Mouse (Mus musculus): ENCODE data around the gene Fgf11. TPM values are rescaled to one million over a fixed set of nuclear protein-coding genes. Genes with fewer than 3 reads are reported as not detected.

Gene Fgf11
- polyA plus RNA-seq, 1 experiment from 2014 or later, result 2.5 TPM

DNA sequence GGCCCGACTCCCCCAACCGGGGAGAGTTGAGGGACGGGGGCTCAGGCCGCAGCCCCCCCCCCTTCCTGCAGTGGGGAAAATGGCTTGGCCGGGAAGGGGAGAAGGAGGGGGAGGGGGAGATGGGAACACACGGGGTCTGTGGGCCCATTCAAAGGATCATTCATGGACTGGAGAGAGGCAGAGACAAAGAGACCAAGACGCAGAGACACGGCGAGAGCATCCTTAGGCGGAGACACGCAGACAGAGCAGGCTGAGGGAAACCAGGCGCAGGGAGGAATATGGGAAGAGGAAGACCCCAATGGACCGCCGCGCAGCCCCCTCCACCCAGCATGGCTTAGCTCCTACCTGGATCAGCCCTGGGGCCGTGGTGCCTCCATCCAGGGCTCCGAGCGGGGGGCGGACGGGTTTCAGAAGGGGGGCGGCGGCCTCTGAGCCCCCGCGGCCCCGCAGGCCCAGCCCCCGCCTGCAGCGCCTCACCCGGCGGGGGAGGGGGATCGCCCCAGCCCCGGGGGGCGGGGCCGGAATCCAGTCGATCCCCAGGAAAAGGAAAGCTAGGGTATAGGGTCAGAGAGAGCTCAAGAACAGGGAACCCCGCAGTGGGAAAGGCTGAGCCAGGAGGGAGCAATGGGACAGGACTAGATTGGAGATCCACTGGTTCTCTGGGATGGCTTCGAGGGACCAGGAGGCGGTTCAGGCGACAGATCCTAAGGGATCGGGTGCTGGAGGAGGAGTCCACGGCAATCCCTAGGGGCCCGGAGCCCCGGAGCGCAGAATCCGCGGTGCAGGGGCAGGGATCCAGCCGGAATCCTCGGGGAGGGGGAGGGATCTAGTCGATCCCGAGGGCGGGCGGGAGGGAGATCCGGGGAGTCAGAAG, 35.3 kb upstream of the Fgf11 start:
- ATAC-seq (replicated peaks; ENCODE audit: low FRiP score), result peak; percentile 1
- H3K27me3 ChIP-seq, result peaks cover 18% of the 10 kb centered on the region
- H3K9me3 ChIP-seq (replicated peaks), result no peaks in the 10 kb centered on the region
- H3K4me1 ChIP-seq, result peaks cover 48% of the 10 kb centered on the region
- WGBS, result under 1% methylated on average over 46 of the region's 52 CpGs
- H3K27ac ChIP-seq, result peak overlapping the region; percentile 90
- H3K4me3 ChIP-seq (replicated peaks), result peak overlapping the region; percentile 74
- H3K4me2 ChIP-seq, result peak overlapping the region; percentile 97
- H3K36me3 ChIP-seq, result peaks cover 21% of the 10 kb centered on the region; the same call in 1 of the 2 replicates
- peak overlapping the region; percentile 77 for H3K9ac ChIP-seq

DNA sequence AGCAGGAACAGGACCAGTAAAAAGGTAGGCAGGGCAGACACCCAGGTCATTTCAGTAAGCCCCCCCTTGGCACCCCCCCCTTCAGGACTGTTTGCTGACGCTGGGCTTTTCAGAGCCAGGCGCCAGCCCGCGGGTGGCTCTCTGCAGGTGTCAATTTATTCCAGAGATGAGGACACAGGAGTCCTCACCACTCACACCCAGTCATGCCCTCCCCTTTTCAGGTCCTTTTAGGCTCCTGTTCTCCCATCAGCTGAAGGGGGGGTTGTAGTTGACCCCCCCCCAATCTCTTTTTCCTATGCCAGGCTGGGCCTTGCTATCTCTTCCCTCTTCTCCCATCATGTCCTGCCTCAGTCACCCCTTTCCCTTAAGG, 34.3 kb upstream of the Fgf11 start:
- Histone ChIP-seq H3K9ac (no peak overlapping the region), H3K9me3 (replicated peaks) (no peaks in the 10 kb centered on the region), H3K27ac (no peak overlapping the region), H3K36me3 (peaks cover 25% of the 10 kb centered on the region; the same call in 1 of the 2 replicates), H3K27me3 (peaks cover 18% of the 10 kb centered on the region), H3K4me2 (peak overlapping the region; percentile 97), H3K4me3 (replicated peaks) (peak overlapping the region; percentile 74), H3K4me1 (peaks cover 48% of the 10 kb centered on the region)
- 6% methylated on average over 4 of the region's 4 CpGs for WGBS
- no peak for ATAC-seq (replicated peaks; ENCODE audit: low FRiP score)

DNA sequence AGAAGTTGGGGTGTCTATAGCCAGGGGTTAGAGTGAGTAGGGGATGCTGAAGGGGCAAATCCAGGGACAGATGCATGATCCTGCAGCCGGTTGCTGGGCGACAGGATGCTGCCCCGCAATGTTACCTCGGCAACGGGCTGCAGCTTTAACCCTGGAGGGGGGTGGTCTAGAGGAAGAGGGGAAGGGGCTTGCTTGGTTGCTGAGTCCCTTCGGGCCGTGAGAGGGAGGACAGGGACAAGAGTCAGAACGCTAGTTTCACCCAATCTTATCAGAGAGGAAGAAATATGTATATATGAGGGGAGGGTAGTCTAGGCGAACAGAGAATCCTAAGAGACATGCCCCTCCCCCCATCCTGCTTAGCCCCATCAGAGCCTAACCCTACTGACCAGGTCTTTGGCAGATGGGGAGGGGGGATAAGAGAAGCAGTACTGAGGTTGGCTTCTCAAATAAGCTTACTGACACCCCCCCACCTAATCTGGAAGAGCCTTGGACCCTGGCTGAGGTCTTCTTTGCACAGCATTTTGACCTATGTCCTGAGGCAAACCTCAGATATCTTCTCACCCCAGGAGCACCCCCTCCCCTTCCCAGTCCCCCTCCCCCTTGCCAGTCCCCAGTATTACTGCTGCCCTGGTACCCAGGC, 33.8 kb upstream of the Fgf11 start:
- Histone ChIP-seq H3K9ac (0 out of 2 replicates have a peak overlapping the region, but pooled peaks have one; percentile 3), H3K4me2 (peak overlapping the region; percentile 97), H3K4me1 (peaks cover 48% of the 10 kb centered on the region), H3K27ac (no peak overlapping the region), H3K27me3 (peaks cover 18% of the 10 kb centered on the region), H3K36me3 (peaks cover 29% of the 10 kb centered on the region; the same call in 1 of the 2 replicates), H3K9me3 (replicated peaks) (no peaks in the 10 kb centered on the region), H3K4me3 (replicated peaks) (peak overlapping the region; percentile 74)
- no peak for ATAC-seq (replicated peaks; ENCODE audit: low FRiP score)
- WGBS, result 10% methylated on average over 9 of the region's 9 CpGs

DNA sequence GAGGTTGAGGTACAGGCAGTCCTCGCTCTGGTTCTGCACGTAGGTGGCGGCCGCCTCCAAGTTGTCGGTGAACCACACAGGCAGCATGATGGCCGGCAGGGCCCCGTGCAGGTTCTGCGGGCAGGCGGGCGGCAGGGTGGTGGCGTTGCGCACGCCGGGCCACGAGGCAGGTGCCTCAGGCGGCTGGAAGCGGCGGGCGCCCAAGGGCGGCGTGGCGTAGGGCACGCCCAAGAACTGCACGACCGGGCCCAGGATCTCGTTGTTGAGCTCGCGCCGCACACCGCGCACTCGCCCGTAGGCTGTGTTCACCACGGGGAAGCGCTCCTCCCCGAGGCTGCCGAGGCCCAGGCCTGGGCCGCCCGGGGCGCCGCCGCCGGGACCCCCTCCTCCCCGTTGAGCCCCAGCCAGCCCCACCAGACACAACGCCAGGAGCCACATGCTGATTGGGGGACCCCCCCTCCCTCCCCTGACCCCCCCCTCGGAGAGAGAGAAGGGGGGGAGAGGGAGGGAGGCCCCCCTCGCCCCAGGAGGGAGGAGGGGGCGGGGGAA, 32.4 kb upstream of the Fgf11 start:
- no peak for ATAC-seq (replicated peaks; ENCODE audit: low FRiP score)
- H3K27ac ChIP-seq, result peak overlapping the region; percentile 48; the same call in 1 of the 2 replicates
- WGBS, result 6% methylated on average over 45 of the region's 48 CpGs

DNA sequence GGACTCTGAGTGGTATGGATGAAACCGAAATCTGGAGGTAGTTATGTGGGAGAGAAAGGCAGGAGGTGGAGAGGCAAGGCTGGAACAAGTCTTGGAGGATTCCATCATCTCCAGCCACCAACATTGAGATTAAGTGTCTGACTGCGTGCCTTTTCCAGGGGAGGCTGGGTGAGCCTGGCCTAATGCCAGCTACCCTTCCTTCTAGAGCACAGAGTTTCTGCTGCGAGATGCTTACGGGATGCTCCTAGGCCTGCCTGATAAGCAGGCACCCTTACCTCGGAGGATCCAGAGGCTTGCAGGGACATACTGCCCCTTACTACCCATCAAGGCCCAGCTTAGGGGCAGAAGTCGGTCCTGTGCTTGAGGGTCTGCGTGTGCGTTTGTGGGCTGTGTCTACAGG, 31.9 kb upstream of the Fgf11 start:
- Histone ChIP-seq H3K9me3 (replicated peaks) (no peaks in the 10 kb centered on the region), H3K27ac (no peak overlapping the region)
- 61% methylated on average over 8 of the region's 8 CpGs for WGBS

More for the DNA sequence above, 32.4 kb upstream of the Fgf11 start:
- peak overlapping the region; percentile 74 for H3K4me3 ChIP-seq (replicated peaks)
- H3K9me3 ChIP-seq (replicated peaks), result no peaks in the 10 kb centered on the region
- peaks cover 47% of the 10 kb centered on the region for H3K4me1 ChIP-seq
- peak overlapping the region; percentile 97 for H3K4me2 ChIP-seq
- H3K27me3 ChIP-seq, result peaks cover 18% of the 10 kb centered on the region
- peak overlapping the region; percentile 49 for H3K9ac ChIP-seq
- H3K36me3 ChIP-seq, result peaks cover 25% of the 10 kb centered on the region; the same call in 1 of the 2 replicates

DNA sequence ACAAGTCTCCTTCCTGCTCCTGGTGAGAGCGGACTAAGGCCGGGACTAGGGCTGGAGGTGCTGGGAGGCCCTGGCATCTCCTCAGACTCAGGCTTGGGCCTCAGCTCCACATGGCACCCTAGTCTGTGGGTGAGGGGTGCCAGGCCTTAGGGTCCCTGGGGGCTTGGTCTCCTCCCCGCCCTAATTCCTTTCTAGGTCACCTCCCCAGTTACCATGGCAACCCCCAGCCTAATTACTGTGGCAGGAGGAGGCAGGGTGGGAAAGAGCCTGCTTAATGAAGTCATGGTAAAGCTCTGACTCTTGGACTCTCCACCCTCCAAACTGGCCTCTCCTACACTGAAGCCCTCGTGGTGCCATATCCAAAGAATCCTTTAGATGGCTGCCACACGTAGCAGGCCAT, 27.2 kb upstream of the Fgf11 start:
- ATAC-seq (replicated peaks; ENCODE audit: low FRiP score), result 0 out of 2 replicates have a peak, but pooled peaks have one; percentile 37

More for the DNA sequence above, 31.9 kb upstream of the Fgf11 start:
- Histone ChIP-seq H3K27me3 (peaks cover 18% of the 10 kb centered on the region), H3K4me3 (replicated peaks) (peak overlapping the region; percentile 74), H3K9ac (peak overlapping the region; percentile 49), H3K36me3 (peaks cover 25% of the 10 kb centered on the region; the same call in 1 of the 2 replicates), H3K4me2 (peak overlapping the region; percentile 97), H3K4me1 (peaks cover 49% of the 10 kb centered on the region)
- ATAC-seq (replicated peaks; ENCODE audit: low FRiP score), result no peak

DNA sequence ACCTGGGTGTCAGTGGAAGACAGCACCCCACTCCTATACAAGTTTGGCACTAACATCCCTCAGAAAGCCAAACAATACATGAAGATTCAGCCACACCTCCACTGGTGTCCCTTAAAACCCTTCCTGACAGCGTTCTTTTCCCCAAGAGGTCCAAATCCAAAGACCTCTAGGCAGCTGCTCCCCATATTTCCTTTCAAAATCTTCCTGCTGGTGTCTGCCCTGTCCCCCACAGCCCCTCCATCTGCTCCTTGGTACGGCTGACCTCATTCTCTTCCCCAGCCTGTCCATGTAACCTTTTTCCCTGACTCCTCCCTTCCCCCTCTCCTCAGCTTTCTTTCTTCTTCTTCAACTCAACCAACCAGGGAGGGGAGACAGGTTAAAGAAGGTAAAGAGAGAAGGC, 21.8 kb upstream of the Fgf11 start:
- no peak overlapping the region for H3K4me2 ChIP-seq
- H3K4me1 ChIP-seq, result no peaks in the 10 kb centered on the region
- H3K27me3 ChIP-seq, result no peaks in the 10 kb centered on the region
- H3K36me3 ChIP-seq, result peaks cover 44% of the 10 kb centered on the region
- no peak overlapping the region for H3K9ac ChIP-seq
- WGBS, result 62% methylated on average over 2 of the region's 2 CpGs
- H3K4me3 ChIP-seq (replicated peaks), result no peak overlapping the region
- ATAC-seq (replicated peaks; ENCODE audit: low FRiP score), result no peak
- no peak overlapping the region for H3K27ac ChIP-seq
- no peaks in the 10 kb centered on the region for H3K9me3 ChIP-seq (replicated peaks)

More for the DNA sequence above, 27.2 kb upstream of the Fgf11 start:
- 76% methylated on average over 5 of the region's 5 CpGs for WGBS
- Histone ChIP-seq H3K27ac (no peak overlapping the region), H3K9ac (no peak overlapping the region), H3K4me1 (peaks cover 14% of the 10 kb centered on the region), H3K36me3 (peaks cover 69% of the 10 kb centered on the region), H3K27me3 (peaks cover 2% of the 10 kb centered on the region; the same call in 1 of the 2 replicates), H3K4me2 (no peak overlapping the region), H3K4me3 (replicated peaks) (no peak overlapping the region), H3K9me3 (replicated peaks) (no peaks in the 10 kb centered on the region)

DNA sequence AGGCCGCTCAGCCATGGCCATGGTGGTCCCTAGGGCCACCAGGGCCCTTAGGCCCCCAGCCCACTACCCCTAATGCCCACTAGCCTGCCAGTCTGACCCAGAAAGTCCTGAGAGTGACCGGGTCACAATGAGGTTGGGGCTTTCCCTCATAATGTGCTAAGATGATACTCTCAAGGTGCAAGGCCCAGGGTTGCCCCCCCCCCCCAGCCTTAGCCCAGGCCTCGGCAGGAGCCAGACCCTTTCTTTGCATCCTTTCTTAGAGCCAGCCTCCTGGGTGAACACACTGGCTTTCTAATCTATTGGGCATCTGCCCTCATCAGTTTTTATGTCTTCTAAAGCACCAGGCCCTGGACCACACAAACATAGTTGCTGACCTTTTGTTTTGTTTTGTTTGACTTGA, 20.4 kb upstream of the Fgf11 start, which contains the start of gene Spem1:
Spem1 (minus strand) TSS at position 101 of the 400 bp plus-strand sequence.
- Histone ChIP-seq H3K9ac (no peak within 1 kb of the TSS), H3K4me2 (no peak within 1 kb of the TSS), H3K36me3 (peaks cover 30% of the 10 kb centered on the region), H3K27ac (no peak within 1 kb of the TSS), H3K4me3 (replicated peaks) (no peak within 1 kb of the TSS), H3K4me1 (no peaks in the 10 kb centered on the region), H3K9me3 (replicated peaks) (0 out of 2 replicates have a peak, but pooled peaks cover 4% of the 10 kb centered on the region), H3K27me3 (no peaks in the 10 kb centered on the region)
- no peak for ATAC-seq (replicated peaks; ENCODE audit: low FRiP score)
- 84% methylated on average over 3 of the region's 3 CpGs for WGBS

DNA sequence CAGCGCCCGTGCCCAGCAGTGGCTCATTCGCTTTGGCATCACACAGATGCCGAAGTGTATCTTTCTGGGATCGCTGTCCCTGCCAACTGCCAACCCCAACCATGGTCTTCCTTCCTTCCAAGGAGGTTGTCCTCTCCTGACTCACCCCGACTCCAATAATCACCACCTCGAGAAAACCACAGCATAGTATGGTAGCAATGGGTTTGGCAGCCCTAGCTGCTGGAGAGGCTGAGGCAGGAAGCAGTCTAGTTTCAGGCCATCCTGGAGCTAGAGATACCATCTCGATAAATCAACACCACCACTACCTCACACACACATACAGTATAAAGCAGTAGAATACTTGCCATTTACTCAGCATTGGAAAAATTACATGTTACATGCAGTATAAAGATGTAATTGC, 17.2 kb upstream of the Fgf11 start:
- ATAC-seq (replicated peaks; ENCODE audit: low FRiP score), result no peak
- Histone ChIP-seq H3K27me3 (no peaks in the 10 kb centered on the region), H3K27ac (no peak overlapping the region), H3K9me3 (replicated peaks) (0 out of 2 replicates have a peak, but pooled peaks cover 8% of the 10 kb centered on the region), H3K4me2 (no peak overlapping the region), H3K4me1 (peaks cover 4% of the 10 kb centered on the region; the same call in 1 of the 2 replicates), H3K36me3 (0 out of 2 replicates have a peak, but pooled peaks cover under 1% of the 10 kb centered on the region), H3K9ac (no peak overlapping the region), H3K4me3 (replicated peaks) (no peak overlapping the region)
- 89% methylated on average over 8 of the region's 8 CpGs for WGBS

DNA sequence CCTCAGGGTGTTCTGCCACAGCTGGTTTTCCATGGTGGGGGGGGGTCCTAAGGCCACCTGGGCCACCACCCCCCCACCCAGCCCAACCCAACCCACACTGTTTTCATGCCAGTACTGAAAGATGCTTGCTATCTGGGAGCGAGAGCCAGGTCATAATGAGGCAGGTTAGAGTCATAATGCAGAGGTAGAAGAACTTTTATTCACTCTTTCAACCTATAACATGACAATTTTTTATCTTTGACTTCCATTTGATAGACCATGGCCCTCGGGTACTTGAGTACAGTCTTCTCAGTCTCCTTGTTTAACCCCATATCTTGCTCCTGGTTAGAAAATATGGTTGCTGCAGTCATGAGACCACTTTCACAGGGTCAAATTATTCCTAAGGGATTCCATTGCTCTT, 16.7 kb upstream of the Fgf11 start, which contains the start of gene Spem2:
Spem2 (minus strand) TSS at position 101 of the 400 bp plus-strand sequence.
- no peak within 1 kb of the TSS for H3K4me2 ChIP-seq
- H3K27ac ChIP-seq, result no peak within 1 kb of the TSS
- H3K27me3 ChIP-seq, result no peaks in the 10 kb centered on the region
- no peaks in the 10 kb centered on the region for H3K36me3 ChIP-seq
- H3K9ac ChIP-seq, result no peak within 1 kb of the TSS
- H3K4me3 ChIP-seq (replicated peaks), result no peak within 1 kb of the TSS
- ATAC-seq (replicated peaks; ENCODE audit: low FRiP score), result no peak
- 0 out of 2 replicates have a peak, but pooled peaks cover 8% of the 10 kb centered on the region for H3K9me3 ChIP-seq (replicated peaks)
- peaks cover 4% of the 10 kb centered on the region; the same call in 1 of the 2 replicates for H3K4me1 ChIP-seq
- WGBS, result 76% methylated on average over 2 of the region's 2 CpGs

DNA sequence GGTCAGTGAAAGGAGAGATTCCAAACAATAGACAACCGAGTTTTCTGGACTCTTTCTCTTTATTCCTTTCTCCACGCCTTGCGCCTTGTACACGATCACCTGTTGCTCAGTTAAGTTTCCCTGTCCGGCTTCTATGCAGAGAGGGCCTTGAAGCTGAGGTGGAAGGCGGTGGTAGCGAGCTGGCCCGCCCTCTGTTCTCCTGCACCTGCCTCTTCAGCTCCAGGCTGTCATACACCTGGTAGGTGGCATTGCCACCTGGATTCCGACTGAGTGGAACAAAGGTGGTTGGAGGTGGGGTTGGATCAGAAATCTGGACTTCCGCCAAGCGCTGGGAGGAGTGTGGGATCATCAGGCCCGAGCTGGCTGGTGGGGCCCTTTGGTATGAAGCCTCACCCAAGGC, 14.9 kb upstream of the Fgf11 start:
- H3K9me3 ChIP-seq (replicated peaks), result 0 out of 2 replicates have a peak, but pooled peaks cover 8% of the 10 kb centered on the region
- no peak overlapping the region for H3K4me3 ChIP-seq (replicated peaks)
- no peak for ATAC-seq (replicated peaks; ENCODE audit: low FRiP score)
- 91% methylated on average over 12 of the region's 12 CpGs for WGBS
- H3K4me2 ChIP-seq, result no peak overlapping the region
- H3K9ac ChIP-seq, result no peak overlapping the region
- no peak overlapping the region for H3K27ac ChIP-seq
- peaks cover 4% of the 10 kb centered on the region; the same call in 1 of the 2 replicates for H3K4me1 ChIP-seq
- no peaks in the 10 kb centered on the region for H3K27me3 ChIP-seq
- H3K36me3 ChIP-seq, result no peaks in the 10 kb centered on the region

Data from kidney, embryonic 15.5 days (tissue).